Mouse (Mus musculus) intestine, postnatal 0 days (tissue): Measurements from ENCODE around the gene Tmpo. TPM values are rescaled to one million over a fixed set of nuclear protein-coding genes. Genes with fewer than 3 reads are reported as not detected.
A peak's percentile ranks its signal among the peaks of the same experiment; 100 is the strongest.

ENCODE experiments used
- ATAC-seq: fragments of 200-750 bp; cut with Nextera tagmentation; 2 replicates; pipeline ENCODE4 v1.8.0; 2017; ENCODE audit warnings: mild to moderate bottlenecking, moderate TSS enrichment, moderate library complexity
- H3K27ac ChIP-seq: fragments of 300-500 bp; sonication (generic); 2 replicates; pipeline ENCODE4 v1.5.1; 2014; ENCODE audit warnings: mild to moderate bottlenecking, low read depth, low read length, moderate library complexity
- H3K27me3 ChIP-seq: fragments of 300-500 bp; sonication (generic); replicated peaks from 2 replicates; pipeline ENCODE4 v1.6.1; 2014; ENCODE audit warnings: low read length, mixed read lengths; ENCODE audit not compliant: control insufficient read depth, insufficient read depth
- H3K36me3 ChIP-seq: fragments of 300-500 bp; sonication (generic); 2 replicates; pipeline ENCODE4 v1.6.1; 2014; ENCODE audit warnings: mild to moderate bottlenecking, moderate library complexity; ENCODE audit not compliant: control insufficient read depth, insufficient read depth
- H3K4me1 ChIP-seq: fragments of 300-500 bp; sonication (generic); replicated peaks from 2 replicates; pipeline ENCODE4 v1.6.1; 2014; ENCODE audit warnings: antibody characterized with exemption, low read length, mixed read lengths; ENCODE audit not compliant: control insufficient read depth, insufficient read depth
- H3K4me2 ChIP-seq: fragments of 300-500 bp; sonication (generic); replicated peaks from 2 replicates; pipeline ENCODE4 v1.6.1; 2014; ENCODE audit warnings: low read depth, mild to moderate bottlenecking, moderate library complexity
- H3K4me3 ChIP-seq: fragments of 300-500 bp; sonication (generic); 2 replicates; pipeline ENCODE4 v1.5.1; 2014; ENCODE audit warnings: low read depth, low read length
- H3K9ac ChIP-seq: fragments of 300-500 bp; sonication (generic); 2 replicates; pipeline ENCODE4 v1.6.1; 2014; ENCODE audit warnings: mild to moderate bottlenecking, low read depth, low read length
- H3K9me3 ChIP-seq: fragments of 300-500 bp; sonication (generic); 2 replicates; pipeline ENCODE4 v1.6.1; 2016; ENCODE audit warnings: mixed run types; ENCODE audit not compliant: control insufficient read depth
- CTCF ChIP-seq: sonication (generic); IDR thresholded peaks from 2 replicates; pipeline ENCODE4 v1.5.1; 2016; ENCODE audit warnings: low read depth, mild to moderate bottlenecking, control low read depth, antibody characterized with exemption, moderate library complexity
- whole genome bisulfite sequencing: fragments of 180-500 bp; shearing (Covaris S2); extraction: QIAGEN DNeasy Blood & Tissue Kit; methylation state at CpG from one replicate; pipeline ENCODE4 v1.1.7; 2014; 5-methylcytosine and 5-hydroxymethylcytosine counted together
- polyA plus RNA-seq: library from polyadenylated mRNA; unstranded; fragments of >200 nt; fragmentation: Nextera tagmentation; extraction: Ambion mirVana; gene quantifications from 2 replicates; pipeline ENCODE4 v1.2.1, GENCODE M21; 2015

Tmpo gene
- polyA plus RNA-seq, 1 experiment from 2014 or later, result 59.7 TPM

- no peak overlapping the region for H3K4me2 ChIP-seq
- no peaks in the 10 kb centered on the region for H3K36me3 ChIP-seq
- H3K27me3 ChIP-seq, result no peaks in the 10 kb centered on the region
- WGBS, result 68% methylated on average over 14 of the region's 14 CpGs
- H3K9ac ChIP-seq, result no peak overlapping the region
- H3K4me1 ChIP-seq, result no peaks in the 10 kb centered on the region
- TF ChIP-seq CTCF, result no peak
- H3K27ac ChIP-seq, result peak overlapping the region; percentile 55; the same call in 1 of the 2 replicates
- peak; percentile 53 for ATAC-seq
- H3K4me3 ChIP-seq, result no peak overlapping the region
- no peaks in the 10 kb centered on the region for H3K9me3 ChIP-seq
Observed at GRCm38 (mm10) chr10:91139148-91139766, 41.9 kb downstream of the Tmpo start.

- H3K9me3 ChIP-seq, result no peaks in the 10 kb centered on the region
- 62% methylated on average over 3 of the region's 3 CpGs for WGBS
- peak overlapping the region; percentile 52 for H3K27ac ChIP-seq
- H3K4me2 ChIP-seq, result no peak overlapping the region
- H3K4me1 ChIP-seq, result no peaks in the 10 kb centered on the region
- TF ChIP-seq CTCF, result no peak
- no peak overlapping the region for H3K4me3 ChIP-seq
- no peak for ATAC-seq
- H3K36me3 ChIP-seq, result no peaks in the 10 kb centered on the region
- no peaks in the 10 kb centered on the region for H3K27me3 ChIP-seq
- no peak overlapping the region for H3K9ac ChIP-seq
Observed at GRCm38 (mm10) chr10:91138317-91138716, 42.8 kb downstream of the Tmpo start.

- TF ChIP-seq CTCF, result no peak
- Histone ChIP-seq H3K4me2 (no peak overlapping the region), H3K36me3 (no peaks in the 10 kb centered on the region), H3K27ac (no peak overlapping the region), H3K9ac (no peak overlapping the region), H3K9me3 (no peaks in the 10 kb centered on the region), H3K4me1 (no peaks in the 10 kb centered on the region), H3K4me3 (no peak overlapping the region), H3K27me3 (no peaks in the 10 kb centered on the region)
- no peak for ATAC-seq
- WGBS, result 81% methylated on average over 9 of the region's 9 CpGs
Observed at GRCm38 (mm10) chr10:91137400-91137799, 43.7 kb downstream of the Tmpo start.

GRCm38 (mm10) chr10:91135302-91135972 lies 45.7 kb downstream of the Tmpo start:
- no peak overlapping the region for H3K27ac ChIP-seq
- WGBS, result 89% methylated on average over 7 of the region's 7 CpGs
- no peak for TF ChIP-seq CTCF
- H3K4me3 ChIP-seq, result no peak overlapping the region
- no peak for ATAC-seq
- no peaks in the 10 kb centered on the region for H3K27me3 ChIP-seq
- no peaks in the 10 kb centered on the region for H3K36me3 ChIP-seq
- H3K4me1 ChIP-seq, result no peaks in the 10 kb centered on the region
- H3K9ac ChIP-seq, result no peak overlapping the region
- no peak overlapping the region for H3K4me2 ChIP-seq
- H3K9me3 ChIP-seq, result no peaks in the 10 kb centered on the region

- 73% methylated on average over 1 of the region's 1 CpGs for WGBS
- no peak overlapping the region for H3K4me2 ChIP-seq
- ATAC-seq, result peak; percentile 81
Observed at GRCm38 (mm10) chr10:91131565-91131964, 49.5 kb downstream of the Tmpo start.

GRCm38 (mm10) chr10:91130792-91131191 lies 50.3 kb downstream of the Tmpo start:
- Histone ChIP-seq H3K4me2 (no peak overlapping the region), H3K4me1 (no peaks in the 10 kb centered on the region), H3K27ac (no peak overlapping the region), H3K27me3 (no peaks in the 10 kb centered on the region), H3K9me3 (no peaks in the 10 kb centered on the region), H3K36me3 (no peaks in the 10 kb centered on the region), H3K4me3 (no peak overlapping the region), H3K9ac (no peak overlapping the region)
- no peak for TF ChIP-seq CTCF
- no peak for ATAC-seq
- 96% methylated on average over 3 of the region's 3 CpGs for WGBS

More at GRCm38 (mm10) chr10:91131565-91131964, 49.5 kb downstream of the Tmpo start:
- Histone ChIP-seq H3K36me3 (no peaks in the 10 kb centered on the region), H3K9me3 (no peaks in the 10 kb centered on the region), H3K27ac (no peak overlapping the region), H3K4me3 (no peak overlapping the region), H3K4me1 (no peaks in the 10 kb centered on the region), H3K27me3 (no peaks in the 10 kb centered on the region), H3K9ac (no peak overlapping the region)
- no peak for TF ChIP-seq CTCF
